Mouse (Mus musculus): ENCODE data around the gene 1700109H08Rik.
"Not testable (repeated sequence)": the region's sequence is repeated elsewhere in the genome, so short reads cannot be mapped to it uniquely, and the experiment has no call there.

The 1700109H08Rik gene

DNA sequence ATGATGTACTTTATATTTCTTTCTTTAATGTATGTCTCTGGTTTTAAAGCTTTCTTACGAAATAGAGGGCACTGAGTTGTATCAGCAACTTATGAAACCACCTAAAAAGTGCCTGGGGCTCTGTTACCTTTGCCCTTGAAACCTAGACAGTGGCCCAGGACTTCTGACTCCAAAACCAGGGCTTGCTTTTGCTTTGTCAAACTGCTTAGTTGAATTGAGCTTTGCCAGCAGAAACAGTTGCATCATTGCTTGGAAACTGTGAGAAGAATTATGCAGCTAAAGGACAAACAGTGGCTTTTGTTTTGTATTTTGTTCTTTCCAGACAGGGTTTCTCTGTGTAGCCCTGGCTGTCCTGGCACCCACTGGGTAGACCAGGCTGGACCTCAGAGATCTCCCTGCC, 28.9 kb downstream of the 1700109H08Rik start:
- no peak for DNase-seq

DNA sequence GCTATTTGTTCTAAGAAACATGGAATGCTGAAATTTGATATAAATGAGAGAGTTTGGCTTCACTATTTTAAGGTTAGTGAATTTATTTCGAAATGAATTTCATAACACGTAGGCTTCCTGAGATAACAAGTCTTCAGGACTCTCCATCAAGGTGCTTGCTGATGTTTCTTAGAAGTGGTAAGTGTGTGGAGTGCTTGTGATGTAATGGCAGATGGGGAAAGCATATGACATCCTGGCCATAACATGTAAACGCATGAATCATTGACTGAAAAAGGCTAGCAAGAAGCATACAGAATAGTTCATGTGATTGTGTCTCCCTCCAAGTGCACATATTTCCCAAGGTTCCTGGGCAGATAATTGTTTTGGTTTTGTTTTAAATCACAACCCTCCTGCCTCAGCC, 29.4 kb downstream of the 1700109H08Rik start:
- DNase-seq, result no peak

DNA sequence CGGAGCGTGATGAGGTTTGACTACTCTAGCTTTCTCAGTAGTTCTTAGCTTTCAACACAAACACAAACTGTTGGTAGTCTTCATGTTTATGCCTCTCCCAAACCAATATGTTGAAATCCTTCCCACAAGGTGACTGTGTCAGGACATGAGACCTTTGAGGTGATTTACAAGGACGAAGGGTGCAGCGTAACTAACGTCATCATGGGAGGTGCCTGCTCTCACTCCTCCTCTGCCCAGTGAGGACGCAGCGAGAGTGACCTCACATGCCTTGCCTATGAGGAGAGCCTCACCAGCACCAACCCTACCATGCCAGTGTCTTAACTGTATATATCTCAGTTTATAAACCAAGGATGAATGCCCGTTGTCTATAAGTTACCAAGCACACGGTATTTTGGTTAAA, 35.7 kb downstream of the 1700109H08Rik start:
- no peak for DNase-seq

DNA sequence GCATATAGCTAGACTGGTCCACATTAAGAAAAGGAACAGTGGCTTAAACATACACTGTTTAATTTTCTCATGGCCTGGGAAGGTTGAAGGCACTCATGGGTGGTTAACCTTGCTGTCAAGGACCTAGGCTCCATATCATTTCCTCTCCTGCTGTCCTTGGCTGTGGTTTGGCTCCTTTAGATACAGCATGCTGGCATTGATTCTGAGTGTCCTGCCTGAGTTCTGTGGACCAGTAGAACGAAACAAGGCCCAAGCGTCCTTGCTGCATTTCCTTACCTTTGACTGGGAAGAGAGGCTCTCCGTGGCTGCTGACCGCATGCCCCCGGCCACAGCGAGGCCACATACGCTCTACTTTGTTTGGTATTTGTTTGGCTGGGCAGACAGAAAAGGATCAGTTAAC, 37.9 kb downstream of the 1700109H08Rik start:
- no peak for DNase-seq

DNA sequence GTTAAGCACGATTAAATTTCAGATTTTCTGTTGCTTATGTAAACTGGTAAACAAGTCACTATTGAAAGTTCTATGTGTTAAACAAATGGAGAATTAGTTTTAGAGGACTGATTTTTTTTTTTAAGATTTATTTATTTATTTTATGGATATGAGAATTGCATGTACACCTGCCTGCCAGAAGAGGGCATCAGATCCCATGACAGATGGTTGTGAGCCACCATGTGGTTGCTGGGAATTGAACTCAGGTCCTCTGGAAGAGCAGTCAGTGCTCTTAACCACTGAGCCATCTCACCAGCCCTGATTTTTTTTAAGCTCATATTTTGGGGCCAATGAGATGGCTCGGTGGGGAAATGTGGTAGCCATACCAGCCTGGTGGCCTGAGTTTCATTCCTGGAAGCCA, 40.5 kb downstream of the 1700109H08Rik start:
- not testable (repeated sequence) for DNase-seq

DNA sequence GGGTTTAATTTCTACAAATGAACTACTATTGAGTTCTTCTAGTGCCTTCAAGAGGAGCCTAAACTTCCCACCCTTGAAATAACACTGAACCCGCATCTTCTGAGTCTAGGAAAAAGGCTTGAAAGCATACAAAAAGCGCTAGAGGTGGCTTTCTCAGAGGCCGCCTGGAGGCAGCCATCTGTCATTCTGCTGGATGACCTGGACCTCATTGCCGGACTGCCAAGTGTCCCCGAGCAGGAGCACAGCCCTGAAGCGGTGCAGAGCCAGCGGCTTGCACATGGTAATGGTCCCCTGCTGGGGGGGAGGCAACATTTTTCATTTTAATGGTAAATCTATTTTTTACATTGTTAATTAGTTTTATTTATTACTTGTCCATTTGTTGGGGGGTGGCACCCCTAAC, 49.1 kb downstream of the 1700109H08Rik start:
- no peak for DNase-seq

DNA sequence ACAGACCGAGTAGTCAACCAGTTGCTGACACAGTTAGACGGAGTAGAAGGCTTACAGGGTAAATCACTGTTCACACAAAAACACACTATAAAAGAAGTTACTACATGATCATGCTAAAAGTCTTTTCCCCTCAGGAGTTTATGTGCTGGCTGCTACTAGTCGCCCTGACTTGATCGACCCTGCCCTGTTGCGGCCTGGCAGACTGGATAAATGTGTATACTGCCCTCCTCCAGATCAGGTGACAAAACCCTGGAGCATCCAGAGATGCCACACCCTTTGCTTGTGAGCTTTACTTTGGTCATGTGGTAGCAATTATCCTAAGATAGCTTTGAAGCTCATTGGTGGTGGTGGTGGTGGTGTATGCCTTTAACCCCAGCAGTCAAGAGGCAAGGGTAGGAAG, 58.7 kb downstream of the 1700109H08Rik start:
- no peak for DNase-seq

DNA sequence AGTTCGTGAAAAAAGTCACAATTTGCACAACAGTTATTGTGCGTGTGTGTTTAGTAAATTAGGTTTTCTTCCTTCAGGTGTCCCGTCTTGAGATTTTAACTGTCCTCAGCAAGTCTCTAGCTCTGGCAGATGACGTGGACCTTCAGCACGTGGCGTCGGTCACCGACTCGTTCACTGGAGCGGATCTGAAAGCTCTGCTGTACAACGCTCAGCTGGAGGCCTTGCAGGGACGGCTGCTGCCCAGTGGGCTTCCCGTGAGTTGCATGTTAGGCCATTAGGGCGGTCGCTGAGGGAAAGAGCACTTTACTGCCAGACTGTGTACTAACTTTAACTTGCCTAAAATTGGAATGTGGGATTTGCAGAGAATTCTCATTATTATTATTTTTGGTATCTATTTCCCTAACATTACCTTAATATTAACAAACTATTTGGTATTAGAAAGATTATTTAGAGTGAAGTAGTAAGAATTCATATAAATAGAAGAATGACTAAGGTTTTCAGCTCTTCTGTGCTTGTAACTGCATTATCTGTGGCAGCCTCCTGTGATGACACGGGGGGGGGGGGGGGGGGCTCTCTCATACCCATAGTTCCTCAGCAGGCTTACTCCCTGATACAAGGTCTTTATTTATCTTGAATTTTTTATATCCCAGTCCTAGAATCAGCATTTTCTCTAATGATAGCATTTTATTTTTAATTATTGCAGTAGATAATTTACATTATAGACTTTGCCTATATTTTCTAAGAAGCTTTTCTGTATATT, 60.3 kb downstream of the 1700109H08Rik start:
- DNase-seq, result no peak

DNA sequence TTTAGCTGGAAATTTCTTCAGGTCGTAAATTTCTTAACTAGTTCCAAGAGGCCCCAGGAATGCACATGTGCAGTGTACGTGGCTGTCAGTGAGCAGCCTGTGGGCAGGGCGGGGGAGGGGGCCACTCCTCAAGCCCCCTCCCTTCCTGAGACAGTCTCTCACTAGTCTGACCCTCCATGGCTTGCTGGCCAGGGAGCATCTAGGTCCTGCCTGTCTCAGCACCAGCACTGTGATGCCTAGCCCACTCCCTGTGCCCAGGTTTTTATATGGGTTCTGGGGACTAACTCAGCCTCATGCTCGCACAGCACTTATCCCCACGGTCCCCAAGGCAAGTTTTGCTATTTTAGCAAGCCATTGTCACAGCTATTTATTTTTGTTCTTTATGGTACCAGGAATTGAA, 60.9 kb downstream of the 1700109H08Rik start:
- no peak for DNase-seq

DNA sequence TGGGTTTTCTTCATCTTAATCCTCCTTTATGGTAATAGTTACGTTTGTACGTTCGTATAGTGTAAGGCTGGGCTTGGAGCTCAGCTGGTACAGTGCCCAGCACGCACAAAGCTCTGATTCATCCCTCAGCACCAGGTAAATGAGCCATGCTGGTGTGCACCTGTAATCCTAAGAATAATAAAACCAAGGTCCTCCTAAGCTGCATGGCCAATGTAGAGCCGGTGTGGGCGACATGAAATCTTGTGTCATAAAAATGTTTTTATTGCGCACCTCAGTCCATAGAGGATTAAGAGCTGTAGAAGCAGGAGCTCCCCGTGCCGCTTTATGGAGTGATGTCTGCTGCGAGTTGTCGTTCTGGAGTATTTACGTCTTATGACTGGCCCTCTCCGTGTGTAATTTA, 61.9 kb downstream of the 1700109H08Rik start:
- DNase-seq, result no peak

DNA sequence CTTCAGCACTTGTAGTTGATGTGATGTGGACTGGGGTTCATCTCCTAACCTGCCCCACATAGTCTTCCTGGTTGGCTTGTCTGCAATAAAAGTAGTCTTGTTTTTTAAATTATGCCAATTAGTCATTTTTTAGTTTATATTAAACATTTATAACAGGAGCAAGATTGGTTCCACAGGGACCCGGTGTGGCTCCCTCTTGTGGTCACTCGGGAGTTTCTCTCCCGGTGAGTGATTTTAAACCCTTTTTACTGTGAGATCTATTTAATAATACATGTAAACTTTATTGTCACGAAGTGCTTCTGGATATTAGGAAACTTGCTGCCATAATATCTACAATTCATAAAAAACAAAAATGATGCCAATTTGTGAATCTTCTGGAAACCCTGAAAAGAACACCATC, 62.6 kb downstream of the 1700109H08Rik start:
- DNase-seq, result no peak
